Mouse (Mus musculus) left cerebral cortex, adult 8-10 months (tissue): Measurements from ENCODE around the gene Zfp42. TPM values are rescaled to one million over a fixed set of nuclear protein-coding genes. Genes with fewer than 3 reads are reported as not detected.
"Not testable (repeated sequence)": the region's sequence is repeated elsewhere in the genome, so short reads cannot be mapped to it uniquely, and the experiment has no call there.

ENCODE experiments used
- DNase-seq, 2 experiments: peaks; one replicate each; pipeline ENCODE4 v3.0.0; 2022; ENCODE audit warnings: low spot score in 2 of 2
- total RNA-seq, 4 experiments: library from RNA; stranded (reverse); gene quantifications; 2 replicates each; pipeline ENCODE4 v1.2.4; 2022

Zfp42 gene
- total RNA-seq: not detected

- no peak for DNase-seq
These were observed at the start of gene Zfp42 for GRCm38 (mm10) chr8:43306896-43307295. Zfp42 (minus strand) TSS chr8:43306980.

- DNase-seq: no peak
These were observed 49.4 kb upstream of the Zfp42 start for GRCm38 (mm10) chr8:43356069-43356770.

GRCm38 (mm10) chr8:43352241-43352640 is 45.5 kb upstream of the Zfp42 start:
- DNase-seq: not testable (repeated sequence)

GRCm38 (mm10) chr8:43338555-43338954 is 31.8 kb upstream of the Zfp42 start:
- no peak for DNase-seq

- DNase-seq: no peak
These were observed 26.7 kb upstream of the Zfp42 start for GRCm38 (mm10) chr8:43333465-43333864.

- DNase-seq: no peak
These were observed 24.9 kb upstream of the Zfp42 start for GRCm38 (mm10) chr8:43331657-43332056.

GRCm38 (mm10) chr8:43329913-43330705 is 23.3 kb upstream of the Zfp42 start:
- no peak for DNase-seq

GRCm38 (mm10) chr8:43328666-43329065 is 21.9 kb upstream of the Zfp42 start:
- no peak for DNase-seq

- no peak for DNase-seq
These were observed 14.0 kb upstream of the Zfp42 start for GRCm38 (mm10) chr8:43320771-43321170.

GRCm38 (mm10) chr8:43308213-43308612 is 1.4 kb upstream of the Zfp42 start:
- DNase-seq: no peak

- DNase-seq: no peak
These were observed 1.1 kb downstream of the Zfp42 start for GRCm38 (mm10) chr8:43305676-43306075.

- DNase-seq: no peak
These were observed 7.0 kb downstream of the Zfp42 start for GRCm38 (mm10) chr8:43299796-43300195.

GRCm38 (mm10) chr8:43295826-43296225 is 11.0 kb downstream of the Zfp42 start:
- DNase-seq: no peak

- DNase-seq: no peak
These were observed 12.6 kb downstream of the Zfp42 start for GRCm38 (mm10) chr8:43294191-43294590.

GRCm38 (mm10) chr8:43290424-43291111 is 16.2 kb downstream of the Zfp42 start:
- no peak for DNase-seq

- DNase-seq: no peak
These were observed 17.0 kb downstream of the Zfp42 start for GRCm38 (mm10) chr8:43289781-43290180.

- DNase-seq: no peak
These were observed 17.9 kb downstream of the Zfp42 start for GRCm38 (mm10) chr8:43288840-43289239.

- no peak for DNase-seq
These were observed 19.3 kb downstream of the Zfp42 start for GRCm38 (mm10) chr8:43287456-43287855.

- DNase-seq: no peak
These were observed 23.5 kb downstream of the Zfp42 start for GRCm38 (mm10) chr8:43283231-43283630.

- DNase-seq: no peak
These were observed 28.4 kb downstream of the Zfp42 start for GRCm38 (mm10) chr8:43278397-43278796.

- DNase-seq: no peak
These were observed 45.8 kb downstream of the Zfp42 start for GRCm38 (mm10) chr8:43260961-43261360.

GRCm38 (mm10) chr8:43257886-43258285 is 48.9 kb downstream of the Zfp42 start:
- no peak for DNase-seq
